Mouse (Mus musculus) myocyte (in vitro differentiated cells): ENCODE measurements around the gene Tmem108.

Experiments
- CEBPB ChIP-seq: IDR thresholded peaks from 2 replicates; pipeline ENCODE4 v1.6.1; 2011; ENCODE audit warnings: mild to moderate bottlenecking, moderate library complexity; ENCODE audit not compliant: poor library complexity, insufficient read depth, severe bottlenecking
- E2F4 ChIP-seq: IDR thresholded peaks from one replicate; pipeline ENCODE4 v1.6.1; 2011; ENCODE audit warnings: mild to moderate bottlenecking, control low read depth, moderate library complexity; ENCODE audit not compliant: insufficient read depth
- MYOD1 ChIP-seq, 3 experiments: IDR thresholded peaks; one replicate each; pipeline ENCODE4 v1.6.1; 2011; ENCODE audit warnings: control low read depth in 2 of 3, low read depth in 2 of 3, mild to moderate bottlenecking in 2 of 3, moderate library complexity in 1 of 3; ENCODE audit not compliant: insufficient read length in 2 of 3, control insufficient read depth in 1 of 3
- MYOG ChIP-seq, 3 experiments: IDR thresholded peaks; one replicate each; pipeline ENCODE4 v1.6.1; 2011; ENCODE audit warnings: control low read depth in 2 of 3, low read depth in 2 of 3, mild to moderate bottlenecking in 2 of 3; ENCODE audit not compliant: insufficient read length in 2 of 3, control insufficient read depth in 1 of 3, insufficient read depth in 1 of 3
- POLR2A ChIP-seq: IDR thresholded peaks from one replicate; pipeline ENCODE4 v1.6.1; 2011; ENCODE audit warnings: low read depth, mild to moderate bottlenecking, control low read depth, moderate library complexity; ENCODE audit not compliant: insufficient read length
- POLR2AphosphoS2 ChIP-seq: IDR thresholded peaks from one replicate; pipeline ENCODE4 v1.6.1; 2011; ENCODE audit warnings: low read depth, control low read depth; ENCODE audit not compliant: insufficient read length
- REST ChIP-seq: IDR thresholded peaks from one replicate; pipeline ENCODE4 v1.6.1; 2011; ENCODE audit warnings: mild to moderate bottlenecking, control low read depth, moderate library complexity; ENCODE audit not compliant: insufficient read depth, insufficient read length
- SRF ChIP-seq: IDR thresholded peaks from one replicate; pipeline ENCODE4 v1.6.1; 2011; ENCODE audit warnings: low read depth; ENCODE audit not compliant: control insufficient read depth, insufficient read length
- TCF12 ChIP-seq: IDR thresholded peaks from one replicate; pipeline ENCODE4 v1.6.1; 2011; ENCODE audit warnings: mild to moderate bottlenecking, control low read depth; ENCODE audit not compliant: poor library complexity, insufficient read depth, severe bottlenecking
- USF1 ChIP-seq: IDR thresholded peaks from one replicate; pipeline ENCODE4 v1.6.1; 2011; ENCODE audit warnings: low read depth, mild to moderate bottlenecking, control low read depth, moderate library complexity

- no peak for TF ChIP-seq USF1
- TF ChIP-seq POLR2A, result no peak
- TF ChIP-seq E2F4, result no peak
- no peak for TF ChIP-seq CEBPB
- no peak for TF ChIP-seq POLR2AphosphoS2
- TF ChIP-seq REST, result no peak
- no peak for TF ChIP-seq MYOG (IDR thresholded peaks at IDR 0.05; ENCODE audit: control insufficient read depth in 1 of 3, insufficient read depth in 1 of 3, insufficient read length in 2 of 3, low read depth in 2 of 3)
- TF ChIP-seq SRF, result no peak
- no peak for TF ChIP-seq TCF12
- no peak for TF ChIP-seq MYOD1 (IDR thresholded peaks at IDR 0.05; ENCODE audit: control insufficient read depth in 1 of 3, insufficient read length in 2 of 3, low read depth in 2 of 3)
Observed at GRCm38 (mm10) chr9:103626156-103626555, 135.5 kb downstream of the Tmem108 start.
